Comparison of ENCODE assay signal across 12 mouse cellular contexts in the genomic region with DNA sequence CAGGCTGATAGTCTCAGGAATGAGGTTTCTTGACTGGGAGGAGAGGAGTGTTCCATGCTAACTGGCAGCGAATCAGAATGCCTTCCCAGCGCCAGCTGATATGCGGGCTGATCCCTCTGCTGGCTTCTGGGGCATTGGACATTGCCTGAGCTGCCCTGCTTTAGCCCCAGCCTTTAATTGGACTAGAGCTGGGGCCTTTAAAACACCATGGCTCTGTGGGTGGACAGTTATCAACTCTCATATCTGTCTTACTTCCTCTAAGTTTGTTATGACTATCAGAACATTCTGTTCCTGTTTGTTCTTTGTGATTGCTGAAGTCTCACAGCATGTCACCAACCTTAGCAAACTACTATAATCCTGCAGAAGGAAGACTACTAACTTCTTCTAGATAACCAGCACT. TPM values are rescaled to one million over a fixed set of nuclear protein-coding genes. Genes with fewer than 3 reads are reported as not detected.
DNase-seq lines count a peak whose midpoint lies in the region; ATAC-seq and TF ChIP-seq lines count a peak whose summit lies in the region.
"Had no signal": no experiment of that assay in that cellular context is flagged by ENCODE, and none has a peak within 500 bp of the region (broad histone marks: within the 10 kb centered on the region; RNA-seq: fewer than 3 reads in every experiment).

No protein-coding gene starts in this region.

- no peak for TF ChIP-seq CTCF in heart, adult 2 months (IDR thresholded peaks at IDR 0.05)

- H3K27me3 ChIP-seq in heart, adult 2 months (ENCODE audit: control insufficient read depth, insufficient read depth, low read length), result no peaks in the 10 kb centered on the region
- H3K27me3 ChIP-seq in heart, embryonic 12.5 days (replicated peaks), result no peaks in the 10 kb centered on the region
- H3K27me3 ChIP-seq in kidney, embryonic 16.5 days (ENCODE audit: insufficient read depth, low read length), result no peaks in the 10 kb centered on the region
- H3K27me3 ChIP-seq: embryonic facial prominence, embryonic 13.5 days; kidney, embryonic 15.5 days had no signal

- H3K79me2 ChIP-seq in heart, adult 2 months (replicated peaks; ENCODE audit: control insufficient read depth, insufficient read depth, low read length), result no peaks in the 10 kb centered on the region; the same call in 1 of the 2 replicates

- no peak overlapping the region for H3K4me3 ChIP-seq in heart, adult 2 months
- no peak overlapping the region for H3K4me3 ChIP-seq in heart, embryonic 12.5 days
- H3K4me3 ChIP-seq in kidney, embryonic 16.5 days (ENCODE audit: low read length), result no peak overlapping the region
- H3K4me3 ChIP-seq: embryonic facial prominence, embryonic 13.5 days; kidney, embryonic 15.5 days; left cerebral cortex, adult 2 months had no signal

- peaks cover 5% of the 10 kb centered on the region for H3K4me1 ChIP-seq in heart, adult 2 months (ENCODE audit: control insufficient read depth, insufficient read depth, low read length)
- 0 out of 2 replicates have a peak, but pooled peaks cover 4% of the 10 kb centered on the region for H3K4me1 ChIP-seq in heart, embryonic 12.5 days (replicated peaks)
- H3K4me1 ChIP-seq in kidney, embryonic 16.5 days (ENCODE audit: insufficient read depth, low read length), result peaks cover 7% of the 10 kb centered on the region

- 94% methylated on average over 3 of the region's 3 CpGs for WGBS in heart, adult 2 months
- 87% methylated on average over 3 of the region's 3 CpGs for WGBS in heart, embryonic 12.5 days
- 90% methylated on average over 3 of the region's 3 CpGs for whole genome bisulfite sequencing in kidney, embryonic 16.5 days

- intact Hi-C loops in heart, adult 2 months (cut with DNase I), result loop anchor here (10.0 kb wide), 1 partner anchor 337 kb away; no protein-coding TSS in a partner anchor
- intact Hi-C loops in heart, postnatal 36 days (cut with DNase I), result no loop called here

- no peak overlapping the region for H3K9ac ChIP-seq in heart, adult 2 months (ENCODE audit: low read depth, low read length)
- no peak overlapping the region for H3K9ac ChIP-seq in heart, embryonic 12.5 days
- H3K9ac ChIP-seq in kidney, embryonic 16.5 days (replicated peaks; ENCODE audit: low read length), result no peak overlapping the region
- H3K9ac ChIP-seq: embryonic facial prominence, embryonic 13.5 days; kidney, embryonic 15.5 days; liver, embryonic 14.5 days had no signal

- H3K27ac ChIP-seq in heart, adult 2 months, result no peak overlapping the region; the same call in 1 of the 2 replicates
- H3K27ac ChIP-seq in heart, embryonic 12.5 days (ENCODE audit: poor library complexity, severe bottlenecking), result no peak overlapping the region
- H3K27ac ChIP-seq in kidney, embryonic 16.5 days (ENCODE audit: low read length), result no peak overlapping the region
- H3K27ac ChIP-seq: embryonic facial prominence, embryonic 13.5 days; kidney, embryonic 15.5 days; left cerebral cortex, adult 2 months; liver, embryonic 14.5 days had no signal

- peak; percentile 26 to 35 for DNase-seq in heart, adult 2 months
- peak; percentile 49 for DNase-seq in CD4-positive, CD25-positive, alpha-beta regulatory T cell, adult 2 months (ENCODE audit: low read depth, low spot score)
- DNase-seq in heart, postnatal 36 days, result peak; percentile 25
- DNase-seq in gastrocnemius, postnatal 10 days, result no peak
- no peak for DNase-seq in frontal cortex, adult 2 months (ENCODE audit: extremely low spot score in 1 of 2, low spot score in 1 of 2)

- ATAC-seq in heart, embryonic 12.5 days (ENCODE audit: insufficient number of reproducible peaks, low FRiP score), result no peak
- ATAC-seq in monocyte, adult 5-6 weeks (replicated peaks; ENCODE audit: insufficient number of reproducible peaks, low FRiP score, low TSS enrichment, poor library complexity, severe bottlenecking), result peak; percentile 30
- ATAC-seq in kidney, embryonic 16.5 days (ENCODE audit: low FRiP score, low TSS enrichment), result no peak

- no peaks in the 10 kb centered on the region; the same call in 1 of the 2 replicates for H3K9me3 ChIP-seq in heart, embryonic 12.5 days (replicated peaks)
- H3K9me3 ChIP-seq in kidney, embryonic 16.5 days (ENCODE audit: low read length), result no peaks in the 10 kb centered on the region
- H3K9me3 ChIP-seq: kidney, embryonic 15.5 days had no signal

- no peak overlapping the region for H3K4me2 ChIP-seq in heart, embryonic 12.5 days
- no peak overlapping the region for H3K4me2 ChIP-seq in kidney, embryonic 16.5 days (replicated peaks; ENCODE audit: low read depth, low read length)
- H3K4me2 ChIP-seq: embryonic facial prominence, embryonic 13.5 days; kidney, embryonic 15.5 days had no signal

- TF ChIP-seq POLR2A in heart, adult 2 months (IDR thresholded peaks at IDR 0.05; ENCODE audit: insufficient read depth, low read depth, low read length), result no peak

- no peak for TF ChIP-seq EP300 in heart, adult 2 months (IDR thresholded peaks at IDR 0.05; ENCODE audit: insufficient read depth, low read depth, low read length)

- no peaks in the 10 kb centered on the region; the same call in 1 of the 2 replicates for H3K36me3 ChIP-seq in heart, adult 2 months (ENCODE audit: control insufficient read depth, insufficient read depth, low read length)
- H3K36me3 ChIP-seq in heart, embryonic 12.5 days, result peaks cover 8% of the 10 kb centered on the region; the same call in 1 of the 2 replicates
- peaks cover 7% of the 10 kb centered on the region for H3K36me3 ChIP-seq in kidney, embryonic 16.5 days (ENCODE audit: insufficient read depth, low read length)

RNA-seq across cellular contexts. Expression of a gene that starts 5.0 kb away (rescaled TPM):
- 1 to 10 TPM; 8.7 to 9.7 TPM for total RNA-seq in heart, adult 2 months (2021)
- polyA plus RNA-seq in heart, adult 2 months (2012; rRNA removed), result 9.0 and 10.4 TPM in 2 replicates
- 5.8 and 6.0 TPM in 2 replicates for polyA plus RNA-seq in heart, embryonic 12.5 days (2016; fragmentation: Nextera tagmentation; extraction: Ambion mirVana)
- total RNA-seq in heart, postnatal 36 days (2021), result 1 to 10 TPM; 6.8 to 9.4 TPM
- total RNA-seq in monocyte, adult 5-6 weeks (2017), result 352 to 549 TPM (median 444 TPM) in 3 replicates
- 7.3 and 7.4 TPM in 2 replicates for polyA plus RNA-seq in kidney, embryonic 16.5 days (2015; fragmentation: Nextera tagmentation; extraction: Ambion mirVana)
- total RNA-seq in gastrocnemius, postnatal 10 days (2021), result 10 to 100 TPM in 1 of 2 experiments, 1 to 10 TPM in 1; 7.2 to 12.5 TPM
- 2.4 and 3.5 TPM in 2 replicates for polyA plus RNA-seq in frontal cortex, adult 2 months (2012; rRNA removed)

RNA-seq across cellular contexts. Expression of a gene that starts 31.1 kb away (rescaled TPM):
- total RNA-seq in heart, adult 2 months (2021), result 10 to 100 TPM; 22.0 to 28.2 TPM
- polyA plus RNA-seq in heart, adult 2 months (2012; rRNA removed), result 12.9 and 20.7 TPM in 2 replicates
- polyA plus RNA-seq in heart, embryonic 12.5 days (2016; fragmentation: Nextera tagmentation; extraction: Ambion mirVana), result 26.0 and 28.2 TPM in 2 replicates
- 10 to 100 TPM; 24.8 to 29.1 TPM for total RNA-seq in heart, postnatal 36 days (2021)
- total RNA-seq in monocyte, adult 5-6 weeks (2017), result 79.5 to 117 TPM (median 103 TPM) in 3 replicates
- polyA plus RNA-seq in kidney, embryonic 16.5 days (2015; fragmentation: Nextera tagmentation; extraction: Ambion mirVana), result 39.8 and 45.8 TPM in 2 replicates
- total RNA-seq in gastrocnemius, postnatal 10 days (2021), result 10 to 100 TPM; 18.1 to 19.6 TPM
- polyA plus RNA-seq in frontal cortex, adult 2 months (2012; rRNA removed), result 29.0 and 30.6 TPM in 2 replicates

Comparison
In these comparisons a context has a peak if more than half of its experiments do, and no peak if none do; other contexts are left out.
1. DNase-seq: peak in heart, adult 2 months (2 of 2), CD4-positive, CD25-positive, alpha-beta regulatory T cell, adult 2 months (single experiment) and heart, postnatal 36 days (2 of 2); none in gastrocnemius, postnatal 10 days (single experiment) and frontal cortex, adult 2 months (0 of 2).
2. RNA of a gene that starts 5.0 kb away (total RNA-seq): 352 to 549 TPM in monocyte, adult 5-6 weeks; 7.2 to 12.5 TPM in gastrocnemius, postnatal 10 days, 8.7 to 9.7 TPM in heart, adult 2 months and 6.8 to 9.4 TPM in heart, postnatal 36 days; every median in the first group is over 10 times any median in the second.